Mouse (Mus musculus) E14TG2a.4 (cell line): ENCODE results near the gene Eif3j1.

Experiments used
- CTCF ChIP-seq: conservative IDR thresholded peaks from 2 replicates; pipeline ENCODE4 v1.5.1; 2014; ENCODE audit warnings: low read length
- POU5F1 ChIP-seq: IDR thresholded peaks from 2 replicates; pipeline ENCODE4 v1.6.1; 2014; ENCODE audit warnings: low read length, borderline replicate concordance

DNA sequence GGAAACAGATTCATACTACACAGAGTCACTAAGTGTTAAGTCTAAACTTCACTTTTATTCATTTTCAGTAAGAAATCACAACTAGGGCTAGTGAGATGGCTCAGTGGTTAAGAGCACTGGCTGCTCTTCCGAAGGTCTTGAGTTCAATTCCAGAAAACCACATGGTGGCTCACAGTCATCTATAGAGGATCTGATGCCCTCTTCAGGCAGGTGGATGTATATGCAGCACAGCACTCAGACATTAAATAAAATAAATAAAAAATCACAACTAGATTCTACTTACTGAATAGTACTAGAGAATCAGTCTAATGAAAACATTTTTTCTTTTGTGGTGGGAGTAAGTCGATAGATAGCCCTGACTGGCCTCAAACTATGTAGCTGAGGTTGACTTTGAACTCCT, 6.1 kb upstream of the Eif3j1 start:
- TF ChIP-seq CTCF: peak; percentile 51
- TF ChIP-seq POU5F1: no peak
